Mouse (Mus musculus) ES-E14 (cell line): ENCODE measurements at regions not wholly inside any gene's neighbourhood (a gene's known extent, or its start where the extent isn't known, plus 50 kb on each side); places are given as distances from the start of the nearest gene placed in this dataset.

ENCODE experiments used
- DNase-seq: peaks from one replicate; pipeline ENCODE4 v3.0.0-alpha.2; 2013; ENCODE audit warnings: low read depth, low spot score
- H3K27ac ChIP-seq: 2 replicates; pipeline ENCODE4 v1.5.1; 2012; ENCODE audit warnings: low read depth, mild to moderate bottlenecking, low read length, moderate library complexity, mixed read lengths; ENCODE audit not compliant: poor library complexity, insufficient read depth, severe bottlenecking
- H3K36me3 ChIP-seq: 2 replicates; pipeline ENCODE4 v1.6.1; 2012; ENCODE audit warnings: mild to moderate bottlenecking, low read length, moderate library complexity, mixed read lengths; ENCODE audit not compliant: control insufficient read depth, poor library complexity, insufficient read depth, severe bottlenecking
- H3K4me1 ChIP-seq, 2 experiments: fragments of 150-350 bp in 1 of 2; sonication (generic) in 1 of 2; 2 replicates each; pipeline ENCODE4 v1.6.1; 2012; ENCODE audit warnings: low read length in 2 of 2, mild to moderate bottlenecking in 1 of 2, mixed read lengths in 1 of 2; ENCODE audit not compliant: control insufficient read depth in 2 of 2, insufficient read depth in 2 of 2, poor library complexity in 1 of 2
- H3K4me3 ChIP-seq, 2 experiments: fragments of 150-350 bp in 1 of 2; sonication (generic) in 1 of 2; 2 replicates each; pipeline ENCODE4 v1.5.1; 2012; ENCODE audit warnings: low read length in 2 of 2, low read depth in 1 of 2, mild to moderate bottlenecking in 1 of 2, mixed read lengths in 1 of 2; ENCODE audit not compliant: insufficient read depth in 1 of 2, poor library complexity in 1 of 2, severe bottlenecking in 1 of 2
- H3K9ac ChIP-seq: 2 replicates; pipeline ENCODE4 v1.6.1; 2012; ENCODE audit warnings: low read depth, mild to moderate bottlenecking, low read length, mixed read lengths; ENCODE audit not compliant: poor library complexity, insufficient read depth, severe bottlenecking
- H3K9me3 ChIP-seq: fragments of 150-350 bp; sonication (generic); 2 replicates; pipeline ENCODE4 v1.6.1; 2012; ENCODE audit warnings: low read depth, mild to moderate bottlenecking, low read length; ENCODE audit not compliant: control insufficient read depth, insufficient read depth
- CHD2 ChIP-seq: IDR thresholded peaks from 2 replicates; pipeline ENCODE4 v1.6.1; 2014; ENCODE audit warnings: mild to moderate bottlenecking, low read depth, low read length, inconsistent platforms
- HCFC1 ChIP-seq: IDR thresholded peaks from 2 replicates; pipeline ENCODE4 v1.6.1; 2012; ENCODE audit warnings: low read length, inconsistent platforms, borderline replicate concordance; ENCODE audit not compliant: insufficient read depth
- MAFK ChIP-seq: IDR thresholded peaks from 2 replicates; pipeline ENCODE4 v1.6.1; 2014; ENCODE audit warnings: mild to moderate bottlenecking, low read depth, low read length, inconsistent platforms; ENCODE audit not compliant: insufficient read depth
- ZC3H11A ChIP-seq: IDR thresholded peaks from 2 replicates; pipeline ENCODE4 v1.6.1; 2012; ENCODE audit warnings: low read depth, mild to moderate bottlenecking, inconsistent platforms, low read length, borderline replicate concordance
- ZNF384 ChIP-seq: IDR thresholded peaks from 2 replicates; pipeline ENCODE4 v1.6.1; 2012; ENCODE audit warnings: low read depth, low read length, inconsistent platforms
- in situ Hi-C, 2 experiments: fragments of 600-800 bp; cut with MboI; formaldehyde crosslinking; loops; one replicate each; pipeline ENCODE4 v1.15.1; 2025; ENCODE audit warnings: low sequenced_read_pairs in 2 of 2, inconsistent platforms in 1 of 2; ENCODE audit not compliant: unreplicated experiment in 2 of 2

GRCm38 (mm10) chr12:110157998-110158747, 120.7 kb upstream of the Dio3 start:
- in situ Hi-C loops: no loop called here
- no peak for DNase-seq
- TF ChIP-seq ZNF384 (no peak), MAFK (no peak), HCFC1 (no peak), ZC3H11A (no peak), CHD2 (no peak)
- Histone ChIP-seq H3K27ac (no peak overlapping the region), H3K4me1 (no peaks in the 10 kb centered on the region), H3K4me3 (no peak overlapping the region), H3K9ac (no peak overlapping the region), H3K9me3 (no peaks in the 10 kb centered on the region), H3K36me3 (no peaks in the 10 kb centered on the region)

GRCm38 (mm10) chr12:110161306-110161705, 117.6 kb upstream of the Dio3 start:
- H3K4me3 ChIP-seq: no peak overlapping the region
- H3K36me3 ChIP-seq: no peaks in the 10 kb centered on the region
- TF ChIP-seq ZC3H11A (no peak), MAFK (no peak), HCFC1 (no peak), ZNF384 (no peak), CHD2 (no peak)
- no peak overlapping the region for H3K27ac ChIP-seq
- H3K9me3 ChIP-seq: no peaks in the 10 kb centered on the region
- H3K9ac ChIP-seq: no peak overlapping the region
- DNase-seq: no peak
- in situ Hi-C loops: no loop called here
- no peaks in the 10 kb centered on the region for H3K4me1 ChIP-seq

- H3K36me3 ChIP-seq: no peaks in the 10 kb centered on the region
- no peak for DNase-seq
- no peak overlapping the region for H3K4me3 ChIP-seq
- H3K9ac ChIP-seq: no peak overlapping the region
- no peaks in the 10 kb centered on the region for H3K9me3 ChIP-seq
- TF ChIP-seq HCFC1: no peak
- no peak for TF ChIP-seq MAFK
- no peak for TF ChIP-seq ZNF384
- TF ChIP-seq ZC3H11A: no peak
- TF ChIP-seq CHD2: no peak
- H3K27ac ChIP-seq: no peak overlapping the region
- in situ Hi-C loops: no loop called here
- H3K4me1 ChIP-seq: no peaks in the 10 kb centered on the region
These were observed 113.4 kb upstream of the Dio3 start for GRCm38 (mm10) chr12:110165462-110165861.

- DNase-seq: no peak
- TF ChIP-seq CHD2 (no peak), MAFK (no peak), ZC3H11A (no peak), ZNF384 (no peak), HCFC1 (no peak)
- H3K27ac ChIP-seq: peak overlapping the region; percentile 29; the same call in 1 of the 2 replicates
- no peak overlapping the region for H3K9ac ChIP-seq
- in situ Hi-C loops: no loop called here
- H3K4me3 ChIP-seq: no peak overlapping the region
- no peaks in the 10 kb centered on the region for H3K36me3 ChIP-seq
- no peaks in the 10 kb centered on the region for H3K4me1 ChIP-seq
- H3K9me3 ChIP-seq: no peaks in the 10 kb centered on the region
These were observed 110.5 kb upstream of the Dio3 start for GRCm38 (mm10) chr12:110168407-110168806.

- TF ChIP-seq ZNF384 (no peak), ZC3H11A (no peak), HCFC1 (no peak)
- no peak overlapping the region for H3K4me3 ChIP-seq
- H3K9ac ChIP-seq: no peak overlapping the region
- H3K4me1 ChIP-seq: no peaks in the 10 kb centered on the region
- in situ Hi-C loops: no loop called here
- H3K27ac ChIP-seq: no peak overlapping the region
- H3K36me3 ChIP-seq: no peaks in the 10 kb centered on the region
- no peak for DNase-seq
- H3K9me3 ChIP-seq: no peaks in the 10 kb centered on the region
These were observed 109.6 kb upstream of the Dio3 start for GRCm38 (mm10) chr12:110169261-110169660.
